Mouse (Mus musculus): ENCODE measurements around the gene Emc9. TPM values are rescaled to one million over a fixed set of nuclear protein-coding genes. Genes with fewer than 3 reads are reported as not detected.

Emc9 gene
- 10 to 100 TPM; 66.8 to 70.0 TPM for total RNA-seq (2021)
- long read RNA-seq, experiment 1, transcript Emc9-201 (5 exons, 855 nt) = major isoform, 54 of 62 reads
- long read RNA-seq, experiment 1, partial matches to known transcripts = 0 of 62 reads
- long read RNA-seq, experiment 1, other reads (novel, unspliced or antisense) = 5 of 62 reads
- long read RNA-seq, experiment 2, transcript Emc9-201 (5 exons, 855 nt) = major isoform, 39 of 42 reads
- long read RNA-seq, experiment 2, partial matches to known transcripts = 2 of 42 reads
- long read RNA-seq, experiment 2, other reads (novel, unspliced or antisense) = 0 of 42 reads

DNA sequence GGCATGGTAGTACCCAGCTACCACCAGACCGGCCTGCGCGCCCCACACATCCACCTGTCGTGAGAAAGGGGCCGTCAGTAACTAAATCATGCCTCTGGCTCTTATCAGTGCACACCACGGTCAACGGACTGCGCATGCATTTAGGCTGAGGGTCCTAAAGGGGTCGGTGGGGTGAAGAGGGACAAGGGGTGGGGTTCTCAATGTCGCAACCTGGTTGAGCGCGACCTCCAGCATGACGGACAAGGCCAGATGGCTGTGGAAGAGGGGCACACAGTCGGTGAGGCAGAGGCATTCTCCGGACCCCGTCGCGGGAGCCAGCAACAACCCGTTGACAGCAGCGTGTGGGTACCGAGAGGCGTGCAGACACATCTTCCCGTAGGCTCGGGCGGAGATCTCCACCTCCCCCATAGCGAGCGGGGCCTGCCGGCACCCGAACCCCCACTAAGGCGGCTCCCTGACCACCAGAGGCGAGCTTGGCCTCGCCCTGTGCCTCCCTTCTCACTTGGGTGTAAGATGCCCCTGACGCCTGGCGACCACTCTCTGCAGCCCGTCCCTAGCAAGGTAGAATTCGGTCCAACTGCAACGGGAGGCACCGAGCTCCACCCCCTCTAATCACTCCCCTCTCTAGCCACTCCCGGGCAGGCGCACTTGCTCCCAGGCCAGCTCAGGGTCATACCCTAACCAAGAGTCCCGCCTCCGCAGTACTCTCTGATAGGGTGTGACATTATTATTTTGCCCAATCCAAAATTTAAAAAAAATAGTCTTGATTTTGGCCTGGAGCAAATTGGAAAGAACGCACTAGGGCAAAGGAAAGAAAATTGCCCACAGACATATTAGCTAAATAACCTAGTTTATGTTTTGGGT lies at the start of gene Emc9:
TSS of gene Emc9 (minus strand) at position 601 of the 864 bp plus-strand sequence.
- DNase-seq = peak; percentile 89 to 93

DNA sequence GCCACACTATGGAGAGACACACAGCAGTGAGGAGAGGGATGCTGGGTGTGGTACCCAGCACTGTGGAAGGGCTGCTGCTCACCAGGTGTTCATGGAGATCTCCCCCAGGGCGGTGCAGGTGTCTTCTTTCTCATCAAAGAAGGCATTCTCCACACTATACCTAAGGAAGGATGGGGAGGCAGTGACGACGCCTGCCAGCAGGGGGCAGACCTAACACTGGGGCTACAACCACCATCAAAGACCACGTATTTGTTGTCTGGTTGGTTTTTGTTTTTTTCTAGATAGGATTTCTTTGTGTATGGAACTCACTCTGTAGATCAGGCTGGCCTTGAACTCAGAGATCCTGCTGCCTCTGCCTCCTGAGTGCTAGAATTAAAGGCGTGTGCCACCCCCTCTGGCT lies 44.2 kb upstream of the Emc9 start:
- peak; percentile 37 to 76 for DNase-seq

DNA sequence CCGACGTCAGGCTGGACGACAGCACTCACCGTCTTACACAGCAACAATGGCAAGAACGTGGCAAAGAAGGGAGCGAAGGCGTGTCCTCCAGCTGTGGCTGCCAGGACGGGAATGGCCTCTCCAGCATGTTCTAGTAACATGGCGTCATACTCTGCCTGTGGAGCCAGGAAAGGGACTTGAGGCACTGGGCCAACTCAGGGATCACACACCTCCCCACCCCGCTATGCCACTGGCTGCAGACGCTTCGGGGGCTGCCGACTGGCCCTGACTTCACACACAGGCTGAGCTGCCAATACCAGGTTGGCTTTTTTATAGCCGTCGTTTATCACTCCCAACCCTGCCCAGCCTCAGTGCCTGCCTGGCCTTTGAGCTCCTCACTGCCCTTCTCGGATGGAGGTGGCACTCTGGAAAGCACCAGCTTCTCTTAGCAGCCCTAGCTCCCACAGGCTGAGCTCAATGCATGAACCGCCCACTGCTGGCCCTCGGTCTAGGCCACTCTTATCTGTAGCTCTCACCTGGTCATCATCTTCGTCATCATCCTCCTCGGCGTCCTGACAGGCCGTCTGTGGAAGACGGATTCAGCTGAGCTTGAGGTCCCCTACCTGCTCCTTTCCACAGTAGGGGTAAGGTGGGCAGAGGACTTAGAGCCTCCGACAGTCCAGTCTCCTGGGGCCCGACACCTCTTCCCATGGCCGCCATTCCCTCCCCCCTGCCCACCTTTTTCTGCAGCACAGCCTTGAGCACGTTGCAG lies 43.1 kb upstream of the Emc9 start:
- DNase-seq = peak; percentile 27 to 52

DNA sequence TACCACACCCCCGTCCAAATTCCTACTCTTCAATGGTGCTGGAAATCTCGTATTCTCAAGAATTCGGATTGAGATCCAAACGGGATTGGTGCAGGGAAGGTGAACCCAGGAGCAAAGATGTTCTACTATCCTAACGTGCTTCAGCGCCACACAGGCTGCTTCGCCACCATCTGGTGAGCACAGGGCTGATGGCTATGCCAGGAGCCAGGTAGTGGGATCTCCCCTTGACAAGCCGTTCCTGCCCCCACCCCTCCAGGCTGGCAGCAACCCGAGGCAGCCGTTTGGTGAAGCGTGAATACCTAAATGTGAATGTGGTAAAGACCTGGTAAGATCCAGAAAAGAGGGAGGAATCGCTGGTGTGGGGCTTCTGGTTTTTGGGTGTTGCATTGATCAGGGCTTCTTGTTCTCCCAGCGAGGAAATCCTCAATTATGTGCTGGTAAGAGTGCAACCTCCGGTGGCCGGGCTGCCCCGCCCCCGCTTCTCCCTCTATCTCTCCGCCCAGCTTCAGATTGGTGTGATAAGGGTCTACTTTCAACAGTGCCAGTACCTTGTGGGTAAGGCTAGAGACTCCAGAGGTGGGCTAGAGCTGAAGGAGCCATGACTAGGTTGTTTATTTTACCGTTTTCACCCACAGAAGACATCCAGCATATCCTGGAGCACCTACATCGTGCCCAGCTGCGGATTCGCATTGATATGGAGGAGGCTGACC lies 33.5 kb upstream of the Emc9 start:
- no peak for DNase-seq

- peak in 1 of 2 experiments; percentile 18 for DNase-seq
Observed at GRCm38 (mm10) chr14:55617822-55618221, 32.7 kb upstream of the Emc9 start, which contains the start of gene Rec8. Gene Rec8, plus strand, starts transcription at chr14:55618037.

- no peak for DNase-seq
Observed at GRCm38 (mm10) chr14:55616844-55617243, 31.7 kb upstream of the Emc9 start.

- no peak for DNase-seq
Observed at GRCm38 (mm10) chr14:55615876-55616275, 30.8 kb upstream of the Emc9 start.

DNA sequence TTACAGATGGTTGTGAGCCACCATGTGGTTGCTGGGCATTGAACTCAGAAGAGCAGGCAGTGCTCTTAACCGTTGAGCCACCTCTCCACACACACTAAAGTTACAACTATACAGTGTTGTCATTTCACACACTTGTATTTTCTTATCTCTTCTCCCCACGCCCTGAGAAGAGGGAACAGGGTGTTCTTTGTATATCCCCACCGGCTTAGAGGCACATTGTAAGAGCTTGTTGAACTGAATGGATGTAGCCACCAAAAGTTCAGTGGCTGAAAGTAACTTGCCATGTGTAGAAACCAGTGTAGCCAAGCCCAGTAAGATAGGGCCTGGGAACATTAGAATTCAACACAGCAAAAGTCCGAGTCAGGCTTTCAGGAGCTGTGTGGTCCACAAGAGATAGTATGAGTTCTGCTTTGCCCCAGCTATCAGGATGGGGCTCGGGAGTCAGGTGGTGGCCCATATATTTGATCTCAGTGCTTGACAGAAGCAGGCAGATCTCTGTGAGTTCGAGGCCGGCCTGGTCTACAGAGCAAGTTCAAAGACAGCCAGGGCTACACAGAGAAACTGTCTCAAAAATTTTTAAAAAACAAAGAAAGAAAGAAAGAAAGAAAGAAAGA lies 29.6 kb upstream of the Emc9 start:
- DNase-seq = no peak

DNA sequence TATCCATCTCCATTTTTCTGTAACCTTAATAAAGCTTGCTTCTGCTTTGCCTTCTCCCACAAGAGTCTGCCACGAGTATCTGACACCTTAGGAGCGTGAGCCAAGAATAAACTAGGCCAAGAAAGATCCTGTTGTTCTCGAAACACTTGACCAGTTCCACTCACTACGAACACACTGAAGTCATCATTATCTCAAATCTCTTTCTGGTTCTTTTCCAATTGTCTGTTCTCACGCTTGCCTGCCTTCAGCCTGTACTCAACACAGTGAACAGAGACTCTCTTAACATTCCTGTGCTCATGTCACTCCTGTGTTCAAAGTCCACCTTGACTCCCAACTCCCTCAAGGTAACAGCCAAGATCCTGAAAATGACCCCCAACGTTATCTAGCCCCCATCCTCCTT lies 28.2 kb upstream of the Emc9 start:
- DNase-seq = no peak

DNA sequence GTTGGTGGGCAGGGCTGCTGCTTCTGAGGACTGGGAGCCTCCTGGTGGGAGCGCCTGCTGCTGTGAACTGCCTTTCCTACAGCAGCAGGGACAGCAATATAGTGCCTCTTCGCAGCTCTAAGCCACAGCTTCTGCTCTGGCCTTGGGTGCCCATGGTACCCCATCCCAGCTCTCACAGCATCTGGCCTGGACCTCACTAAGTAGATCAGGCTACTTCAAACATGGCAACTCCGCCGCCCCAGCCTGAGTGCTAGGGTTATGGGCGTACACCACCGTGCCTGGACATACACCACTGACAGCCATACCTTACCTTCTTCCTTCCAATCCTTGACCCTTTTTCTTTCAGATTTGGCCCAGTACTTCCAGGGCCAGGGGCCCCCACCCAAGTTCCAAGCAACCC lies 23.2 kb upstream of the Emc9 start:
- DNase-seq = no peak

DNA sequence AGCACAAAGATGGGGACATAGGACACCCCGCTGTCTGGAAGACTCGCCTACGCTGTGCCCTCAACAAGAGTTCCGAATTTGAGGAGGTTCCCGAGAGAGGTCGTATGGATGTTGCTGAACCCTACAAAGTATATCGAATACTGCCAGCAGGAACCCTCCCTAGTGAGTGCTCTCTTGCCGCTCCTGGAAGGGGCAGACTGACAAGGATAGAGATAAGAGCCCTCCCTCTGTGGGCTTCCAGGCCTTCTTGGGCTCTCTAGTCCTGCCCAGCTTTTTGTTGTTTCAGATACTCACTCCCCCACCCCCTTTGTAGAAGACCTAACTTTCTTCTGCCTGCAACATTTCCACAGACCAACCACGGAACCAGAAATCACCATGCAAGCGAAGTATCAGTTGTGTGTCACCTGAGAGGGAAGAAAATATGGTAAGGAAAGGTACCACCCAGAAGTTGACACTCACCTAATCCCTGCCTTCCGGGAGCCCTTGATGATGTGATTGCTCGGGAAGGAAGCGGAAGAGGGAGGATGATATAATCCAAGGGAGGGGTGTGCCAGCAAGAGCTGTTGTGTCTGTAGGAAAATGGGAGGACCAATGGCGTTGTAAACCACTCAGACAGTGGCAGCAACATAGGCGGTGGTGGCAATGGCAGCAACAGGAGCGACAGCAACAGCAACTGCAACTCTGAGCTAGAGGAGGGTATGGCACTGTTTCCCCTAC lies 20.8 kb upstream of the Emc9 start:
- DNase-seq = no peak

DNA sequence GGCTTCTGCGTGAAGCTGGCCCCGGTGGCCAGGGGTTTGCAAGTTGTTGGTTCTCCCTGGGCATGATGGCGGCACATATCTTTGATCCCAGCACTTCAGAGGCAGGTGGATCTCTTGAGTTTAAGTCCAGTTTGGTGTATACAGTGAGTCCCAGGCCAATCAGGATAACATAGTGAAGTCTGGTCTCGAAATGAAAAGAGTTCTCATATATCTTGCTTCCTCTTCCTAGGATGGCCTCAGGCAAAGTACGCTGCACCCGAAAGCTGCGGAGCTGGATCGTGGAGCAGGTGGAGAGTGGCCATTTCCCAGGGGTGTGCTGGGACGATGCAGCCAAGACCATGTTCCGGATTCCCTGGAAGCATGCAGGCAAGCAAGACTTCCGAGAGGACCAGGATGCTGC lies 19.7 kb upstream of the Emc9 start:
- DNase-seq = no peak

DNA sequence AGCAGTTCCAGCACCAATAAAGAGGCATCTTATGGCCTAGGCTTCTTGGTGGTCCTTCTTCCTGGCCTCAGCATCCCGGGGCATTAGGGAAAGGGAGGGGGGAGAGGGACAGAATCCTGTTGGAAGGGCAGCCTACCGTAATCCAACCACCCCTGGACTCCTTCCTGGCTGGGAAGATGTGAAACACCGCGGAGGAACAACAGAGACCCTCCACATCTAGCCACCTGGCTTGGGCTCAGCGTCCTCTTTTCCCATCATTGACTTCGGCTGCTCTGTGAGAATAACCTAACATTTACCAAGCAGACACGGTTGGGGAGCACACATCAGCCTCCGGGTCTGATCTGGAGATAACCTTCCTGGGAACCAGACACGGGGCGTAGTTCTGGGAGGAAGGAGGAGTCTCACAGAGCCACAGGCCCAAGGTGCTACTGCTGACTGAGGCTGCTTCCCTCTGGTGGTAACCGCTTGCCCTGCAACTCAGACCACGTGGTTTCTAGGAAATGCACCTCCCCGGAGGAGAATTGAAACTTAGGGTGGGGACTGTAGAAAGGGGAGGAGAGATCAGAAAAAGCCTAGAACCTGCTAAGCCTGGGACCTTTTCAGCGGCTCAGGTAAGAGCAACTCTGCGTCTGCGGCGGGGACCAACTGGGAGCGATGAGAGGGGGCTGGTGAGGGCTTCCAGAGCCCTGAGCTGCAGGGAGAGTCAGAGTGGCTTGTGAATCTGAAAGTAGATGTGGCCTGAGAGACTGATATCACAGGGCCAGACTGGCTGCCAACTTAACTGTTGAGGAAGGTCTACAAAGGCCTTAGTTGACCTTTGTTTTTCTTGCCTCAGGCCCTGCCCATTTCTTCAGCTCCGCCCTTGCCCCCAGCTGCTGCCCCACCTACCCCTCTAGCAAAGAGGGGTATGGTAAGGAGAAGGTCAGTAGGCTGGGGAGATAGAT lies 18.8 kb upstream of the Emc9 start:
- DNase-seq = peak; percentile 94 to 96

DNA sequence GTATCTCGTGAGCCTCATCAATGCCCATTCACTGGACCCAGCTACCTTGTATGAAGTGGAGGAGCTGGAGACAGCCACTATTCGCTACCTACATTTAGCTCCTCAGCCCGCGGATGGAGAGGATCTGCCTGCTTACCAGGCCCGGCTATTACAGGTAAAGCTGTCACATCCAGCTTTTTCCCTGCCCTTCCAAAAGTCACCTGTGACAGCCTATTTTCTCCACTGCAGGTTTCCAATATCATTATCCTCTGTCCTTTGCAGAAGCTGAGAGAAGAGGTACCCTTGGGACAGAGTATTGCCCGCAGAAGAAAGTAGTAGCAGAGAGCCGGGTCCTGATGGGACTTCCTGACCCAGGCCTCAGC lies 18.1 kb upstream of the Emc9 start, which contains the start of gene Irf9:
TSS of gene Irf9 (plus strand) at position 301 of the 362 bp plus-strand sequence.
- no peak for DNase-seq

DNA sequence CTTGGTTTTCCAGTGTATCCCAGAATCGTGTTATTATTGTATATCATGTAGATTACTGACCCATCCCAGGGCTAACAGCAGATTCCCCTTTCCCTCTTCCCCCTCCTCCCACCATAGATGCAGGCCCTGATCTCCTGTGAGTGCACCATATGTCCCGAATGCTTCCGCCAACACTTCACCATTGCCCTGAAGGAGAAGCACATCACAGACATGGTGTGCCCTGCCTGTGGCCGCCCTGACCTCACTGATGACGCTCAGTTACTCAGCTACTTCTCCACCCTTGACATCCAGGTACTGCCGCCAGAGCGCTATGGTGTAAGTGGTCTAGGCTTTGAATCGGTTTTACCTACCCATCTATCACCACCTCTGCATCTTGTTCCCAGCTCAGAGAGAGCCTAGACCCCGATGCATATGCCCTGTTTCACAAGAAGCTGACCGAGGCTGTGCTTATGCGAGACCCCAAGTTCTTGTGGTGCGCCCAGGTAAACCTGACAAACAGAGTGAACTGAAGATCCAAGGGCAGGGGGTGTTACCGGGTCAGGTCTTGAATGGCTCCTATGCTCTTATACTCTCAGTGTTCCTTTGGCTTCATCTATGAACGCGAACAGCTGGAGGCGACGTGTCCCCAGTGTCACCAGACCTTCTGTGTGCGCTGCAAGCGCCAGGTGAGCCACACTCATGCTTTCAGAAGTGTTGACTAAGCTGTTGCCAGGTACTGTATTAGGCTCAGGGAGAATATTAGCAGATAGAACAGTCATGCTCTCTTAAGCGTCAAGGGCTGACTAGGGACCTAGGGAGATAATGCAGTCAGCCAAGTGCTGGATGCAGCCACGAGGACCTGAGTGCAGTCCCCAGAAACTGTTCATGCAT lies 13.7 kb upstream of the Emc9 start:
- no peak for DNase-seq

DNA sequence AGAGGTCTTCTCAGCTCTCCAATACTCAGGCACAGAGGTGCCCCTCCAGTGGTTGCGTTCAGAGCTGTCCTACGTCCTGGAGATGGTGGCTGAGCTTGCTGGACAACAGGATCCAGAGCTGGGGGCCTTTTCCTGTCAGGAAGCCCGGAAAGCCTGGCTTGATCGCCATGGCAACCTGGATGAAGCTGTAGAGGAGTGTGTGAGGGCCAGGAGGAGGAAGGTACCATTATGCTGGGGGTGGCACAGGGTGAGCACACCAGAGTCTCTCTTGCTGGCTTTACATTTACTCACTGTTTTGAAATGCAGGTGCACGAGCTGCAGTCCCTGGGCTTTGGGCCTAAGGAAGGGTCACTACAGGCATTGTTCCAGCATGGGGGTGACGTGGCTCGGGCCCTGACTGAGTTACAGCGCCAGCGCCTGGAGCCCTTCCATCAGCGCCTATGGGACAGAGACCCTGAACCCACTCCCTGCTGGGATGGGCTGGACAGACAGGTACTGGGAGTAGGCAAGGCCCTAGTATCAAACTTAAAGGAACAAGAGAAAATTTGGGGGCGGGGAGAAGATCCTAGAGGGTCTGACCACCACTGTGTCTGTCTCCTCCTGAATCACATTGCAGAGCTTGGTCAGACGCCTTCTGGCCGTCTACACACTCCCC lies 11.1 kb upstream of the Emc9 start:
- DNase-seq = no peak

GRCm38 (mm10) chr14:55592226-55592625 lies 7.1 kb upstream of the Emc9 start:
- DNase-seq = no peak

DNA sequence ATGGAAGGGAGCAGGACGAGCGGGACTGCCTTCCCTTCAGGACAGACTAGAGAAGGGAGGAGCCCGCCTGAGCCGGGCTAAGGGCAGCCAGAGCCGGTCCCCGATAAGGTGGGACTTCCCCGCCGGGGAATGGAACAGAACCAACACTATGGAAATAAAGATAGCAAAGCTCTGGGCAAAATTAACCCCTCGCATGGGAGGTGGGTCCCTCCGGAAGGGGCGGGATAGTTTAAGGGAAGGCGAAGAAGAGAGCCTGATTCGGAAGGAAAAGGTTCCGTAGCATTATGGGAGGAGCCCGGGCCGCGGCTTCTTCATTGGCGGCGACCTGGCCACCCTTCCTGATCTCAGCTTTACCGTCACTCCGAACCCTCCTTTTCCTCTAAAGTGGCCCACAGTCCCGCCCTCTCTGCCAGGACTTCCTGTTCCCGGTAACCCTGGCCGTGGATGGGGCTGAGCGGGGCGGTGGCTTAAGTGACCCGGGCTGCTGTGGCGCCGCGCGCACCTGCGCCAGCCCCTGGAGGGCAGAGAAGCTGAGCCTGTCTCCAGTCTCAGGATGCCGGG lies 6.3 kb upstream of the Emc9 start, which contains the start of gene Rnf31:
TSS of gene Rnf31 (plus strand) at position 378 of the 561 bp plus-strand sequence.
- DNase-seq = peak; percentile 95 to 99

All from heart, adult 18-20 months (tissue).